Mouse (Mus musculus): ENCODE data around the gene Scd3.

Gene Scd3

GRCm38 (mm10) chr19:44189056-44189455 is 14.0 kb upstream of the Scd3 start:
- Histone ChIP-seq H3K36me3 (ENCODE audit: insufficient read depth, low read length) (no peaks in the 10 kb centered on the region), H3K4me1 (replicated peaks; ENCODE audit: low read depth, low read length) (no peaks in the 10 kb centered on the region), H3K4me3 (replicated peaks; ENCODE audit: low read length) (no peak overlapping the region), H3K27me3 (ENCODE audit: insufficient read depth, low read length) (peaks cover 38% of the 10 kb centered on the region), H3K9me3 (ENCODE audit: low read length) (no peaks in the 10 kb centered on the region)
- TF ChIP-seq POU5F1 (IDR thresholded peaks at IDR 0.05; ENCODE audit: borderline replicate concordance, low read length) (no peak), CTCF (conservative IDR thresholded peaks at IDR 0.05; ENCODE audit: low read length) (no peak)

- no peak for TF ChIP-seq CTCF (conservative IDR thresholded peaks at IDR 0.05; ENCODE audit: low read length)
- Histone ChIP-seq H3K9me3 (ENCODE audit: low read length) (no peaks in the 10 kb centered on the region), H3K27me3 (ENCODE audit: insufficient read depth, low read length) (peaks cover 44% of the 10 kb centered on the region), H3K4me3 (replicated peaks; ENCODE audit: low read length) (no peak within 1 kb of the TSS), H3K36me3 (ENCODE audit: insufficient read depth, low read length) (no peaks in the 10 kb centered on the region), H3K4me1 (replicated peaks; ENCODE audit: low read depth, low read length) (peaks cover 9% of the 10 kb centered on the region)
Measured at GRCm38 (mm10) chr19:44192342-44192741, 10.7 kb upstream of the Scd3 start, which contains the start of gene Pkd2l1. Pkd2l1 (minus strand) TSS chr19:44192442.

GRCm38 (mm10) chr19:44193906-44194305 is 9.2 kb upstream of the Scd3 start:
- no peaks in the 10 kb centered on the region for H3K36me3 ChIP-seq (ENCODE audit: insufficient read depth, low read length)
- no peaks in the 10 kb centered on the region for H3K9me3 ChIP-seq (ENCODE audit: low read length)
- H3K4me3 ChIP-seq (replicated peaks; ENCODE audit: low read length) = no peak overlapping the region
- TF ChIP-seq NANOG (IDR thresholded peaks at IDR 0.05; ENCODE audit: borderline replicate concordance, low read length) (no peak), POU5F1 (IDR thresholded peaks at IDR 0.05; ENCODE audit: borderline replicate concordance, low read length) (no peak), CTCF (conservative IDR thresholded peaks at IDR 0.05; ENCODE audit: low read length) (no peak)
- H3K4me1 ChIP-seq (replicated peaks; ENCODE audit: low read depth, low read length) = peaks cover 9% of the 10 kb centered on the region
- peaks cover 52% of the 10 kb centered on the region for H3K27me3 ChIP-seq (ENCODE audit: insufficient read depth, low read length)

GRCm38 (mm10) chr19:44195138-44195537 is 7.9 kb upstream of the Scd3 start:
- peak; percentile 54 for TF ChIP-seq CTCF (conservative IDR thresholded peaks at IDR 0.05; ENCODE audit: low read length)
- TF ChIP-seq POU5F1 (IDR thresholded peaks at IDR 0.05; ENCODE audit: borderline replicate concordance, low read length) = no peak
- no peak for TF ChIP-seq NANOG (IDR thresholded peaks at IDR 0.05; ENCODE audit: borderline replicate concordance, low read length)
- no peaks in the 10 kb centered on the region for H3K36me3 ChIP-seq (ENCODE audit: insufficient read depth, low read length)
- H3K27me3 ChIP-seq (ENCODE audit: insufficient read depth, low read length) = peaks cover 46% of the 10 kb centered on the region
- H3K9me3 ChIP-seq (ENCODE audit: low read length) = no peaks in the 10 kb centered on the region
- no peak overlapping the region for H3K4me3 ChIP-seq (replicated peaks; ENCODE audit: low read length)
- peaks cover 9% of the 10 kb centered on the region for H3K4me1 ChIP-seq (replicated peaks; ENCODE audit: low read depth, low read length)

- Histone ChIP-seq H3K27me3 (ENCODE audit: insufficient read depth, low read length) (peaks cover 35% of the 10 kb centered on the region), H3K4me3 (replicated peaks; ENCODE audit: low read length) (no peak overlapping the region), H3K9me3 (ENCODE audit: low read length) (no peaks in the 10 kb centered on the region), H3K36me3 (ENCODE audit: insufficient read depth, low read length) (no peaks in the 10 kb centered on the region), H3K4me1 (replicated peaks; ENCODE audit: low read depth, low read length) (peaks cover 21% of the 10 kb centered on the region)
- TF ChIP-seq CTCF (conservative IDR thresholded peaks at IDR 0.05; ENCODE audit: low read length) = no peak
- no peak for TF ChIP-seq NANOG (IDR thresholded peaks at IDR 0.05; ENCODE audit: borderline replicate concordance, low read length)
- no peak for TF ChIP-seq POU5F1 (IDR thresholded peaks at IDR 0.05; ENCODE audit: borderline replicate concordance, low read length)
Measured at GRCm38 (mm10) chr19:44197053-44197852, 5.8 kb upstream of the Scd3 start.

- Histone ChIP-seq H3K4me1 (replicated peaks; ENCODE audit: low read depth, low read length) (peaks cover 21% of the 10 kb centered on the region), H3K36me3 (ENCODE audit: insufficient read depth, low read length) (no peaks in the 10 kb centered on the region), H3K9me3 (ENCODE audit: low read length) (no peaks in the 10 kb centered on the region), H3K4me3 (replicated peaks; ENCODE audit: low read length) (no peak overlapping the region), H3K27me3 (ENCODE audit: insufficient read depth, low read length) (peaks cover 29% of the 10 kb centered on the region)
- no peak for TF ChIP-seq POU5F1 (IDR thresholded peaks at IDR 0.05; ENCODE audit: borderline replicate concordance, low read length)
- TF ChIP-seq NANOG (IDR thresholded peaks at IDR 0.05; ENCODE audit: borderline replicate concordance, low read length) = no peak
- TF ChIP-seq CTCF (conservative IDR thresholded peaks at IDR 0.05; ENCODE audit: low read length) = no peak
Measured at GRCm38 (mm10) chr19:44198494-44198893, 4.6 kb upstream of the Scd3 start.

GRCm38 (mm10) chr19:44198964-44199363 is 4.1 kb upstream of the Scd3 start:
- Histone ChIP-seq H3K4me3 (replicated peaks; ENCODE audit: low read length) (no peak overlapping the region), H3K36me3 (ENCODE audit: insufficient read depth, low read length) (no peaks in the 10 kb centered on the region), H3K4me1 (replicated peaks; ENCODE audit: low read depth, low read length) (peaks cover 21% of the 10 kb centered on the region), H3K9me3 (ENCODE audit: low read length) (no peaks in the 10 kb centered on the region), H3K27me3 (ENCODE audit: insufficient read depth, low read length) (peaks cover 27% of the 10 kb centered on the region)
- TF ChIP-seq POU5F1 (IDR thresholded peaks at IDR 0.05; ENCODE audit: borderline replicate concordance, low read length) (no peak), NANOG (IDR thresholded peaks at IDR 0.05; ENCODE audit: borderline replicate concordance, low read length) (no peak), CTCF (conservative IDR thresholded peaks at IDR 0.05; ENCODE audit: low read length) (peak; percentile 15; the same call in 1 of the 2 replicates)

- H3K4me3 ChIP-seq (replicated peaks; ENCODE audit: low read length) = no peak overlapping the region
- no peaks in the 10 kb centered on the region for H3K4me1 ChIP-seq (replicated peaks; ENCODE audit: low read depth, low read length)
- no peaks in the 10 kb centered on the region for H3K9me3 ChIP-seq (ENCODE audit: low read length)
- TF ChIP-seq CTCF (conservative IDR thresholded peaks at IDR 0.05; ENCODE audit: low read length) (no peak), POU5F1 (IDR thresholded peaks at IDR 0.05; ENCODE audit: borderline replicate concordance, low read length) (no peak), NANOG (IDR thresholded peaks at IDR 0.05; ENCODE audit: borderline replicate concordance, low read length) (no peak)
- peaks cover 13% of the 10 kb centered on the region for H3K27me3 ChIP-seq (ENCODE audit: insufficient read depth, low read length)
- H3K36me3 ChIP-seq (ENCODE audit: insufficient read depth, low read length) = no peaks in the 10 kb centered on the region
Measured at GRCm38 (mm10) chr19:44207079-44207478, 4.0 kb downstream of the Scd3 start.

GRCm38 (mm10) chr19:44215255-44215654 is 12.2 kb downstream of the Scd3 start:
- H3K9me3 ChIP-seq (ENCODE audit: low read length) = no peaks in the 10 kb centered on the region
- H3K4me1 ChIP-seq (replicated peaks; ENCODE audit: low read depth, low read length) = 0 out of 2 replicates have a peak, but pooled peaks cover 3% of the 10 kb centered on the region
- no peak overlapping the region for H3K4me3 ChIP-seq (replicated peaks; ENCODE audit: low read length)
- TF ChIP-seq NANOG (IDR thresholded peaks at IDR 0.05; ENCODE audit: borderline replicate concordance, low read length) (no peak), POU5F1 (IDR thresholded peaks at IDR 0.05; ENCODE audit: borderline replicate concordance, low read length) (no peak), CTCF (conservative IDR thresholded peaks at IDR 0.05; ENCODE audit: low read length) (peak; percentile 32)
- H3K27me3 ChIP-seq (ENCODE audit: insufficient read depth, low read length) = peaks cover 3% of the 10 kb centered on the region; the same call in 1 of the 2 replicates
- no peaks in the 10 kb centered on the region for H3K36me3 ChIP-seq (ENCODE audit: insufficient read depth, low read length)
